Mouse (Mus musculus): Measurements from ENCODE around the gene 4931429L15Rik.

4931429L15Rik gene

DNA sequence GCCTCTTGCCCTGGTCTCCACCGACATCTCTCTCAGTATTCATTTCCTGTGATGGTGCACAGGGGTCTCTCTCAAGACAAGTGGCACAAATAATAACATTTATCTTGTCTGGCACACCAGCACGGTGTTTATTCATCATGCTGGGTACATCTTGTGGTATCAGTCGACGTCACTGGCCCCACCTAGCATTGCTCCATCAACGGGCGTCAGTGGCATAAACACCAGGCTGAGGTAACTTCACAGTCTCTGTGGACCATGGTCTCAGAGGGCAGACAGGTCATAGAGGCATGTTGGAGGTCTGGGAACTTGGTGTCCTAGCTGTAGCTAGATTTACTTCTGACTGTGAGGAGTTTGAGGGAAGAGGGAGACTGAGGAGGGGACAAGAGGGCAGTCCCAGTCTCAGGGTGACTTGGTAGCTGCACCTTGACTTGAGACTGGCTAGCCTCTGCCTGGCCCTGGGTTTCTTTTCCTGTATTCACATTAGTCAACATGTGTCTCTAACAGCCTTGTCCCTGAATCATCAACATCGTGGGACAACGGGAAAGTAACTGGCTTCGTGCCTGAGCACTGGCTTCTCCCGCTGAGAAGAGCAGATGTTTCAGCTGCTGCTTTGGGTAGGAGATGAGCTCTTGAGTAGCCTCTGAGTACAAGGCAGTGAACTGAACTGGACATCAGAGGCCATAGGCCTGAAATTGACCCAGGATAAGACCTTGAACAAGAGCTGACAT is 63.0 kb downstream of the 4931429L15Rik start:
- DNase-seq, result no peak

GRCm38 (mm10) chr9:46256177-46256576 is 63.6 kb downstream of the 4931429L15Rik start:
- no peak for DNase-seq

Data from spleen, adult 18-20 months (tissue).